Mouse (Mus musculus) MEL (cell line): ENCODE measurements around the gene Ap2a1. TPM values are rescaled to one million over a fixed set of nuclear protein-coding genes. Genes with fewer than 3 reads are reported as not detected.

Experiments
- DNase-seq: peaks from one replicate; pipeline ENCODE4 v3.0.0; 2011; ENCODE audit warnings: low read depth, low spot score
- H3K27ac ChIP-seq: 2 replicates; pipeline ENCODE4 v1.5.1; 2012; ENCODE audit warnings: low read depth, mild to moderate bottlenecking, control low read depth, low read length, moderate library complexity; ENCODE audit not compliant: control insufficient read depth
- H3K27me3 ChIP-seq, 2 experiments: fragments of 150-350 bp in 1 of 2; sonication (generic) in 1 of 2; 2 replicates each; pipeline ENCODE4 v1.6.1; 2012; ENCODE audit warnings: low read length in 2 of 2, mild to moderate bottlenecking in 2 of 2, improper control_type of control experiment in 1 of 2, moderate library complexity in 1 of 2; ENCODE audit not compliant: insufficient read depth in 2 of 2, control insufficient read depth in 1 of 2
- H3K36me3 ChIP-seq, 2 experiments: 2 replicates each; pipeline ENCODE4 v1.6.1; 2012 to 2014; ENCODE audit warnings: low read length in 2 of 2, improper control_type of control experiment in 1 of 2, inconsistent platforms in 1 of 2, mild to moderate bottlenecking in 1 of 2; ENCODE audit not compliant: insufficient read depth in 2 of 2, control insufficient read depth in 1 of 2
- H3K4me1 ChIP-seq, 2 experiments: fragments of 150-350 bp in 1 of 2; sonication (generic) in 1 of 2; 2 replicates each; pipeline ENCODE4 v1.6.1; 2012; ENCODE audit warnings: low read length in 2 of 2, improper control_type of control experiment in 1 of 2, mild to moderate bottlenecking in 1 of 2; ENCODE audit not compliant: insufficient read depth in 2 of 2, control insufficient read depth in 1 of 2
- H3K4me3 ChIP-seq, 2 experiments: fragments of 150-350 bp in 1 of 2; sonication (generic) in 1 of 2; 2 replicates each; pipeline ENCODE4 v1.5.1; 2012; ENCODE audit warnings: low read depth in 2 of 2, low read length in 2 of 2, mild to moderate bottlenecking in 2 of 2, moderate library complexity in 2 of 2, control low read depth in 1 of 2, improper control_type of control experiment in 1 of 2; ENCODE audit not compliant: control insufficient read depth in 1 of 2, insufficient read depth in 1 of 2
- H3K79me2 ChIP-seq: 2 replicates; pipeline ENCODE4 v1.6.1; 2012; ENCODE audit warnings: mild to moderate bottlenecking, low read length, moderate library complexity; ENCODE audit not compliant: control insufficient read depth, poor library complexity, insufficient read depth
- H3K9ac ChIP-seq: 2 replicates; pipeline ENCODE4 v1.6.1; 2012; ENCODE audit warnings: low read depth, mild to moderate bottlenecking, control low read depth, low read length, moderate library complexity; ENCODE audit not compliant: control insufficient read depth, poor library complexity, severe bottlenecking
- H3K9me3 ChIP-seq: fragments of 150-350 bp; sonication (generic); replicated peaks from 2 replicates; pipeline ENCODE4 v1.6.1; 2012; ENCODE audit warnings: mild to moderate bottlenecking, low read length, improper control_type of control experiment, moderate library complexity; ENCODE audit not compliant: insufficient read depth
- BHLHE40 ChIP-seq: IDR thresholded peaks from 2 replicates; pipeline ENCODE4 v1.6.1; 2012; ENCODE audit warnings: low read depth, mild to moderate bottlenecking, inconsistent platforms, low read length, improper control_type of control experiment, borderline replicate concordance
- CHD1 ChIP-seq: IDR thresholded peaks from 2 replicates; pipeline ENCODE4 v1.6.1; 2012; ENCODE audit warnings: low read depth, mild to moderate bottlenecking, inconsistent platforms, low read length, improper control_type of control experiment
- CHD2 ChIP-seq: IDR thresholded peaks from 2 replicates; pipeline ENCODE4 v1.6.1; 2011; ENCODE audit warnings: low read length, improper control_type of control experiment
- CTCF ChIP-seq, 3 experiments: IDR thresholded peaks in 2 of 3; conservative IDR thresholded peaks in 1 of 3; 2 replicates each; pipeline ENCODE4 v1.5.1; 2011 to 2012; ENCODE audit warnings: low read length in 3 of 3, low read depth in 2 of 3, mild to moderate bottlenecking in 2 of 3, improper control_type of control experiment in 1 of 3, inconsistent platforms in 1 of 3, mixed read lengths in 1 of 3, moderate library complexity in 1 of 3; ENCODE audit not compliant: control insufficient read depth in 1 of 3, insufficient read depth in 1 of 3, poor library complexity in 1 of 3, severe bottlenecking in 1 of 3
- E2F4 ChIP-seq: IDR thresholded peaks from 2 replicates; pipeline ENCODE4 v1.6.1; 2011; ENCODE audit warnings: low read depth, low read length, improper control_type of control experiment, borderline replicate concordance
- ELF1 ChIP-seq: IDR thresholded peaks from 2 replicates; pipeline ENCODE4 v1.6.1; 2014; ENCODE audit warnings: low read depth, mild to moderate bottlenecking, inconsistent platforms, low read length, improper control_type of control experiment, moderate library complexity
- EP300 ChIP-seq, 2 experiments: IDR thresholded peaks; 2 replicates each; pipeline ENCODE4 v1.6.1; 2011; ENCODE audit warnings: improper control_type of control experiment in 2 of 2, low read length in 2 of 2, low read depth in 1 of 2, mild to moderate bottlenecking in 1 of 2
- GATA1 ChIP-seq: IDR thresholded peaks from 2 replicates; pipeline ENCODE4 v1.6.1; 2011; ENCODE audit warnings: low read depth, low read length, improper control_type of control experiment
- JUND ChIP-seq: IDR thresholded peaks from 2 replicates; pipeline ENCODE4 v1.6.1; 2011; ENCODE audit warnings: low read depth, mild to moderate bottlenecking, improper control_type of control experiment, low read length
- KAT2A ChIP-seq: conservative IDR thresholded peaks from 2 replicates; pipeline ENCODE4 v1.6.1; 2012; ENCODE audit warnings: low read depth, low read length, improper control_type of control experiment, inconsistent platforms
- MAFK ChIP-seq: IDR thresholded peaks from 2 replicates; pipeline ENCODE4 v1.6.1; 2011; ENCODE audit warnings: low read depth, mild to moderate bottlenecking, low read length, improper control_type of control experiment, borderline replicate concordance
- MEF2A ChIP-seq: IDR thresholded peaks from 2 replicates; pipeline ENCODE4 v1.6.1; 2014; ENCODE audit warnings: low read depth, mild to moderate bottlenecking, inconsistent platforms, low read length, improper control_type of control experiment; ENCODE audit not compliant: poor library complexity, insufficient replicate concordance, severe bottlenecking; ENCODE audit errors: extremely low read depth
- MYB ChIP-seq: IDR thresholded peaks from 2 replicates; pipeline ENCODE4 v1.6.1; 2011; ENCODE audit warnings: mild to moderate bottlenecking, low read depth, low read length, improper control_type of control experiment
- MYC ChIP-seq: IDR thresholded peaks from 2 replicates; pipeline ENCODE4 v1.6.1; 2011; ENCODE audit warnings: low read depth, mild to moderate bottlenecking, low read length, improper control_type of control experiment, moderate library complexity
- NELFE ChIP-seq: IDR thresholded peaks from 2 replicates; pipeline ENCODE4 v1.6.1; 2011; ENCODE audit warnings: low read depth, low read length, improper control_type of control experiment
- NRF1 ChIP-seq: IDR thresholded peaks from 2 replicates; pipeline ENCODE4 v1.6.1; 2014; ENCODE audit warnings: low read depth, mild to moderate bottlenecking, inconsistent platforms, low read length, improper control_type of control experiment, moderate library complexity; ENCODE audit not compliant: poor library complexity, insufficient read depth, severe bottlenecking
- POLR2A ChIP-seq, 2 experiments: IDR thresholded peaks; 2 replicates each; pipeline ENCODE4 v1.6.1; 2011 to 2012; ENCODE audit warnings: low read length in 2 of 2, mild to moderate bottlenecking in 2 of 2, control low read depth in 1 of 2, improper control_type of control experiment in 1 of 2, low read depth in 1 of 2, moderate library complexity in 1 of 2; ENCODE audit not compliant: control insufficient read depth in 1 of 2, insufficient read depth in 1 of 2, poor library complexity in 1 of 2
- POLR2AphosphoS2 ChIP-seq: IDR thresholded peaks from 2 replicates; pipeline ENCODE4 v1.6.1; 2011; ENCODE audit warnings: low read length, improper control_type of control experiment
- RAD21 ChIP-seq: IDR thresholded peaks from 2 replicates; pipeline ENCODE4 v1.6.1; 2011; ENCODE audit warnings: mild to moderate bottlenecking, low read depth, low read length, improper control_type of control experiment
- RCOR1 ChIP-seq: IDR thresholded peaks from 2 replicates; pipeline ENCODE4 v1.6.1; 2012; ENCODE audit warnings: low read depth, mild to moderate bottlenecking, inconsistent platforms, low read length, improper control_type of control experiment
- SIN3A ChIP-seq: IDR thresholded peaks from 2 replicates; pipeline ENCODE4 v1.6.1; 2012; ENCODE audit warnings: low read length, improper control_type of control experiment, inconsistent platforms
- SMC3 ChIP-seq: IDR thresholded peaks from 2 replicates; pipeline ENCODE4 v1.6.1; 2011; ENCODE audit warnings: low read depth, low read length, improper control_type of control experiment
- TAL1 ChIP-seq: IDR thresholded peaks from 2 replicates; pipeline ENCODE4 v1.6.1; 2012; ENCODE audit warnings: mild to moderate bottlenecking, inconsistent platforms, low read length, moderate library complexity, mixed read lengths
- TBP ChIP-seq: IDR thresholded peaks from 2 replicates; pipeline ENCODE4 v1.8.0; 2011; ENCODE audit warnings: low read depth, low read length, improper control_type of control experiment
- UBTF ChIP-seq: IDR thresholded peaks from 2 replicates; pipeline ENCODE4 v1.6.1; 2012; ENCODE audit warnings: low read depth, mild to moderate bottlenecking, inconsistent platforms, low read length, improper control_type of control experiment, moderate library complexity, borderline replicate concordance; ENCODE audit not compliant: insufficient read depth
- USF1 ChIP-seq: IDR thresholded peaks from 2 replicates; pipeline ENCODE4 v1.6.1; 2014; ENCODE audit warnings: low read depth, mild to moderate bottlenecking, inconsistent platforms, low read length, improper control_type of control experiment, moderate library complexity
- USF2 ChIP-seq, 2 experiments: IDR thresholded peaks; 2 replicates each; pipeline ENCODE4 v1.6.1; 2011 to 2012; ENCODE audit warnings: improper control_type of control experiment in 2 of 2, low read length in 2 of 2, borderline replicate concordance in 1 of 2, inconsistent platforms in 1 of 2, low read depth in 1 of 2, mild to moderate bottlenecking in 1 of 2; ENCODE audit not compliant: insufficient read depth in 1 of 2
- ZKSCAN1 ChIP-seq: IDR thresholded peaks from 2 replicates; pipeline ENCODE4 v1.6.1; 2012; ENCODE audit warnings: low read depth, mild to moderate bottlenecking, inconsistent platforms, low read length, improper control_type of control experiment, moderate library complexity
- ZMIZ1 ChIP-seq: IDR thresholded peaks from 2 replicates; pipeline ENCODE4 v1.6.1; 2012; ENCODE audit warnings: low read depth, mild to moderate bottlenecking, inconsistent platforms, low read length, improper control_type of control experiment, moderate library complexity
- ZNF384 ChIP-seq: IDR thresholded peaks from 2 replicates; pipeline ENCODE4 v1.6.1; 2012; ENCODE audit warnings: low read depth, mild to moderate bottlenecking, inconsistent platforms, low read length, improper control_type of control experiment
- polyA plus RNA-seq, 2 experiments: library from polyadenylated mRNA; stranded (reverse) in 1 of 2; unstranded in 1 of 2; fragments of >175 nt in 1 of 2; fragments of >200 nt in 1 of 2; gene quantifications; 2 replicates each; pipeline versions ENCODE4 v1.2.1 to v1.2.4; 2012; ENCODE audit warnings: low replicate concordance in 2 of 2, low read depth in 1 of 2; ENCODE audit not compliant: insufficient read length in 2 of 2, insufficient read depth in 1 of 2, missing spikeins in 1 of 2
- total RNA-seq: library from RNA; depleted of rRNA; stranded (reverse); fragments of 300-350 nt; gene quantifications from 2 replicates; pipeline ENCODE4 v1.2.3, GENCODE M21; 2012

The Ap2a1 gene
- total and polyA plus RNA-seq, 3 experiments, result 54.0 to 107 (median 73.1) TPM

DNA sequence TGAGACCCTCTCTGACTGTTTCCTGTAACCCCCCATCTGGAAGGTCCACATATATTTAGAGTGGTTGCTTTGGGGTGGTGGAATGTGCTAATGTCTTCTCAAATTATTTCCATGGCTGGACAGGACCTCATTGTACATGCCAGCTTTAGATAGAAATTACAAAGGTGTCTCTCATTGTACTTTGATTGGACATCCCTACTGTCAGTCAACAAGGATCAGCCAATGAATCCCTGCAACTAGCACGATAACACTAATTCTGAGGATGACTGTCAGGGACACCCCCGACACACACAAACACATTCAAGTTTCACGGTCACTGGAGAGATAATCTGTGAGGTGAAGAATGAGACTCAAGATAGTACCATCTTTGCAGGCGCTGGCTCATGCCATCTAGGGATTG, 9.4 kb upstream of the Ap2a1 start:
- Histone ChIP-seq H3K4me3 (no peak overlapping the region), H3K9ac (no peak overlapping the region), H3K27me3 (peaks cover 2 to 3% of the 10 kb centered on the region in 2 experiments), H3K27ac (no peak overlapping the region), H3K9me3 (no peaks in the 10 kb centered on the region), H3K36me3 (no peaks in the 10 kb centered on the region), H3K4me1 (no peaks in the 10 kb centered on the region), H3K79me2 (no peaks in the 10 kb centered on the region)
- no peak for DNase-seq
- TF ChIP-seq KAT2A (no peak), MYC (no peak), POLR2A (IDR thresholded peaks at IDR 0.05; ENCODE audit: control insufficient read depth in 1 of 2, insufficient read depth in 1 of 2, low read depth in 1 of 2, low read length in 2 of 2, poor library complexity in 1 of 2) (no peak), NELFE (no peak), ELF1 (no peak), CHD1 (no peak), MEF2A (no peak), TAL1 (no peak), USF1 (no peak), SMC3 (no peak)

DNA sequence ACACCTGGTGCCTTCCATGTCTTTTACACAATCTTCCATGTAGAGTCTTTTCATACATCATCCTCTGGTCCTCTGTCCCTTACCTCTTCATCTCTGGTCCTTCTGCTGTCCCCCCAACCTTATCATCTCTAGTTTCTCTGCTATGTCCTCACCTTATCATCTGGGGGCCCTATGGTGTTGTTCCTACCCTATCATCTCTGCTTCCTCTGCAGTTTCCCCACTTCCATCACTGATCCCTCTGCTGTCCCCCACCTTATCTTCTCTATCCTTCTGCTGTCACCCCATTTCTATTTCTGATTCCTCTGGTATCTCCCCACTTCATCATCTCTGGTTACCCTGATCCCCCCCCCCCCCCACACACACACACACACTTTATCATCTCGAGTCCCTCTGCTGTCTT, 726 bp downstream of the Ap2a1 start:
- peak overlapping the region; percentile 63 for H3K27ac ChIP-seq
- H3K36me3 ChIP-seq, result peaks cover 5 to 16% of the 10 kb centered on the region in 2 experiments
- H3K4me3 ChIP-seq, result peak overlapping the region; percentile 73 to 92
- peak overlapping the region; percentile 96 for H3K9ac ChIP-seq
- 0 out of 4 replicates have a peak, but pooled peaks cover 0 to 2% of the 10 kb centered on the region in 2 experiments for H3K27me3 ChIP-seq
- H3K9me3 ChIP-seq, result no peaks in the 10 kb centered on the region
- DNase-seq, result peak; percentile 63
- H3K4me1 ChIP-seq, result peaks cover 7 to 12% of the 10 kb centered on the region in 2 experiments
- peaks cover 15% of the 10 kb centered on the region for H3K79me2 ChIP-seq
- TF ChIP-seq BHLHE40, result no peak; the same call in 1 of the 2 replicates
- TF ChIP-seq MYB, result no peak
- no peak for TF ChIP-seq RAD21
- no peak for TF ChIP-seq CTCF (IDR thresholded peaks at IDR 0.05 in 2 of 3, conservative IDR thresholded peaks at IDR 0.05 in 1 of 3; ENCODE audit: control insufficient read depth in 1 of 3, insufficient read depth in 1 of 3, low read depth in 2 of 3, low read length in 3 of 3, poor library complexity in 1 of 3, severe bottlenecking in 1 of 3)
- no peak for TF ChIP-seq ZMIZ1
- TF ChIP-seq CHD2, result no peak
- no peak for TF ChIP-seq NRF1
- TF ChIP-seq POLR2AphosphoS2, result no peak
- TF ChIP-seq RCOR1, result peak; percentile 68; the same call in 1 of the 2 replicates
- TF ChIP-seq SMC3, result no peak
- peak; percentile 88; the same call in 1 of the 2 replicates for TF ChIP-seq MEF2A
- no peak for TF ChIP-seq CHD1
- no peak for TF ChIP-seq ELF1
- TF ChIP-seq EP300 (IDR thresholded peaks at IDR 0.05; ENCODE audit: low read depth in 1 of 2, low read length in 2 of 2), result peak; percentile 82 to 87
- TF ChIP-seq USF1, result no peak
- TF ChIP-seq ZKSCAN1, result no peak
- TF ChIP-seq TBP, result 0 out of 2 replicates have a peak, but pooled peaks have one; percentile 22
- TF ChIP-seq NELFE, result no peak
- TF ChIP-seq UBTF, result no peak
- TF ChIP-seq ZNF384, result no peak
- TF ChIP-seq GATA1, result peak; percentile 86
- no peak for TF ChIP-seq MYC
- no peak for TF ChIP-seq JUND
- TF ChIP-seq MAFK, result no peak
- no peak for TF ChIP-seq USF2 (IDR thresholded peaks at IDR 0.05; ENCODE audit: borderline replicate concordance in 1 of 2, insufficient read depth in 1 of 2, low read depth in 1 of 2, low read length in 2 of 2)
- no peak for TF ChIP-seq KAT2A
- TF ChIP-seq E2F4, result no peak
- no peak for TF ChIP-seq SIN3A
